Mouse (Mus musculus) midbrain, embryonic 13.5 days (tissue): ENCODE measurements around the gene Uty. TPM values are rescaled to one million over a fixed set of nuclear protein-coding genes. Genes with fewer than 3 reads are reported as not detected.

Experiments used
- polyA plus RNA-seq: library from polyadenylated mRNA; unstranded; fragments of >200 nt; fragmentation: Nextera tagmentation; extraction: Ambion mirVana; gene quantifications from 2 replicates; pipeline ENCODE4 v1.2.1, GENCODE M21; 2015

Uty gene
- polyA plus RNA-seq, 1 experiment from 2014 or later, result 9.0 TPM

Other genes starting within 250 kb of the Uty start
- gene Eif2s3y, start 235.2 kb downstream of the Uty start, polyA plus RNA-seq, result 38.6 and 70.2 TPM in 2 replicates
- 12.0 and 23.4 TPM in 2 replicates for gene Ddx3y, start 40.9 kb upstream of the Uty start, polyA plus RNA-seq
- not detected in 2 replicates for gene Usp9y, start 214.0 kb upstream of the Uty start, polyA plus RNA-seq